In genomic region chr17:29405501-29405900, GRCm38 (mm10) we compare ENCODE assay signal across 23 mouse cellular contexts.
"Had no signal": no experiment of that assay in that cellular context is flagged by ENCODE, and none has a peak within 500 bp of the region (broad histone marks: within the 10 kb centered on the region; RNA-seq: fewer than 3 reads in every experiment).

No protein-coding gene starts in this region.

- DNase-seq: gastrocnemius, adult 2 months; gastrocnemius, postnatal 14 days; gastrocnemius, postnatal 36 days; heart, adult 18-20 months; heart, postnatal 10 days; kidney, adult 11 months; kidney, adult 9 months; kidney, postnatal 14 days; layer of hippocampus, adult 9-11 months; layer of hippocampus, postnatal 36 days; left cerebral cortex, postnatal 4 days had no signal

- H3K9me3 ChIP-seq: heart, embryonic 10.5 days; heart, embryonic 12.5 days; hindbrain, embryonic 13.5 days; hindbrain, embryonic 15.5 days; kidney, embryonic 15.5 days; limb, embryonic 13.5 days; limb, embryonic 15.5 days; liver, embryonic 12.5 days had no signal

- H3K9ac ChIP-seq: heart, embryonic 12.5 days; hindbrain, embryonic 13.5 days; hindbrain, embryonic 15.5 days; kidney, embryonic 15.5 days; limb, embryonic 13.5 days; limb, embryonic 15.5 days; liver, embryonic 12.5 days; liver, embryonic 14.5 days had no signal

- H3K27ac ChIP-seq: gastrocnemius, adult 2 months; heart, embryonic 10.5 days; hindbrain, embryonic 13.5 days; hindbrain, embryonic 15.5 days; hindbrain, postnatal 0 days; kidney, embryonic 15.5 days; kidney, postnatal 0 days; limb, embryonic 13.5 days; limb, embryonic 15.5 days; liver, embryonic 12.5 days; liver, embryonic 14.5 days had no signal

- H3K4me3 ChIP-seq: gastrocnemius, adult 2 months; heart, embryonic 10.5 days; heart, embryonic 12.5 days; hindbrain, embryonic 13.5 days; hindbrain, embryonic 15.5 days; kidney, embryonic 15.5 days; limb, embryonic 13.5 days; limb, embryonic 15.5 days; liver, embryonic 12.5 days had no signal

- ATAC-seq: hindbrain, postnatal 0 days; intestine, embryonic 16.5 days; liver, embryonic 12.5 days had no signal

- H3K4me1 ChIP-seq: hindbrain, embryonic 13.5 days; hindbrain, embryonic 15.5 days; limb, embryonic 13.5 days had no signal

- H3K27me3 ChIP-seq: heart, embryonic 12.5 days; hindbrain, embryonic 15.5 days; kidney, embryonic 15.5 days; limb, embryonic 13.5 days; limb, embryonic 15.5 days had no signal

- H3K36me3 ChIP-seq: heart, embryonic 10.5 days; heart, embryonic 12.5 days; hindbrain, embryonic 13.5 days; hindbrain, embryonic 15.5 days; kidney, embryonic 15.5 days; limb, embryonic 13.5 days; limb, embryonic 15.5 days; liver, embryonic 12.5 days had no signal
